Mouse (Mus musculus): ENCODE measurements around the gene Avpr2.

Gene Avpr2

DNA sequence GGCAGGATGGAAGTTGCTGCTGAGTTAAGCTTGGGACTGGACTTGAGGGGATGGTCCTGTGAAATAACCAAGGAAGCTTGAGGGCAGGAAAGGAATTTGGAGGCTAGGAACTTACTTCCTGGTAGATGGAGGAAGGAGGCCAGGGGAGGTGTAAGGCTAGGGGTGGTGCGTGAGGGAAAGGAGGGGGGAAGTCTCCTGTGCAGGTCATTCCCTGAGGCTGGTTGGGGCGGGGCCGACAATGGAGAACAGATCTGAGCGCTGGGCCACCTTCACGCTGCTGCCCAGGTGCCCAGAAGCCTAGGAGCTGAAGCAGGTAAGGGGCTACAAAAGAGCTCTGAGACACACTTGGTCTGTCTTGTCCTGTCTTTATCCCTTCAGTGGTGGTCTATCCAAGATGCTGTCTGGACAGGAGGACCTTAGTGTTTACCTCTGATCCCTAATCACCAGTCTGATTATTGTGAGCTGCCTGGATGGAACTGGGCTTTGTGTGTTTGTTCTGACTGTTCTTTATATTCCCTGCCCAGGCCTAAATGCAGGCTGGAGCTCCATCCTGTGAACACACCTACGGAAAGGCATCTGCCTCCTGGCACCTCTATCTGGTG is at the start of gene Avpr2:
TSS of gene Avpr2 (plus strand) at position 552 of the 602 bp plus-strand sequence.
- no peak for DNase-seq (ENCODE audit: low spot score in 2 of 2)

GRCm38 (mm10) chrX:73854326-73855086 is 37.4 kb upstream of the Avpr2 start:
- DNase-seq (ENCODE audit: low spot score in 2 of 2): no peak

DNA sequence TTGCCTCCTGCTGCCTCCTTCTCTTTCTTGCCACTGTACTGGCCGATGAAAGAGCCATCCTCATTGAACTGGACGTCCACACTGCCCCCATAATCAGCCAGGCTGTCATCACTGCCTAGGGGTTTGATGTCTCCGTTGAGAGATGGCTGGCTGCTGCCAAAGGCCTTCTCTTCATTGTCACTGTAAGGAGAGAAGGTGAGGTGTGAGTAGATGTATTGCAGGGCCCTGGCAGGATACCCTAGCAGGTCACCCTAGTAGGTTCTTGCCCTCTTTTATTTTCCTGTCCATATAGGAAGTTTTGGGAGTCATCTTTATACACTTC is 36.9 kb upstream of the Avpr2 start:
- DNase-seq (ENCODE audit: low spot score in 2 of 2): no peak

DNA sequence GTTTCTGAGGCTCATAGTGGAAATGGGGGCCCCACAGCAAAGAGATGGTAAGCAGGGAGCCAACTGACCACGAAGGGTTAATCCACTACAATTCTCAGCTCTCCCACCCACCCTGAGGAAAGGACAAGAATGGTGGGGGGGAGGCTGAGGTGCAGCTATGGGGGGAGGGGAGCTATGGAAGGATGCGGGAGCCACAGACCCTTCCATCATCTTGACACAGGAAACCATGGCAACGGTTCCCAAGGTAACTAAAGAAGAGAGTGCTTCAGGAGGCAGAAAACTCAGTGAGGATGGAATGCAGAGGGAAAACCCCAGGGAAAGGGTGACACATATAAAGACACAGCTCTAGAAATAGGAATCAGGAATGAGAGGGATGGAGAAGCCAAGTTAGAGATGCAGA is 27.2 kb upstream of the Avpr2 start:
- DNase-seq (ENCODE audit: low spot score in 2 of 2): no peak

- DNase-seq (ENCODE audit: low spot score in 2 of 2): no peak
Measured at GRCm38 (mm10) chrX:73867256-73867655, 24.6 kb upstream of the Avpr2 start.

GRCm38 (mm10) chrX:73867852-73868251 is 24.1 kb upstream of the Avpr2 start:
- DNase-seq (ENCODE audit: low spot score in 2 of 2): peak in 1 of 2 experiments; percentile 20

DNA sequence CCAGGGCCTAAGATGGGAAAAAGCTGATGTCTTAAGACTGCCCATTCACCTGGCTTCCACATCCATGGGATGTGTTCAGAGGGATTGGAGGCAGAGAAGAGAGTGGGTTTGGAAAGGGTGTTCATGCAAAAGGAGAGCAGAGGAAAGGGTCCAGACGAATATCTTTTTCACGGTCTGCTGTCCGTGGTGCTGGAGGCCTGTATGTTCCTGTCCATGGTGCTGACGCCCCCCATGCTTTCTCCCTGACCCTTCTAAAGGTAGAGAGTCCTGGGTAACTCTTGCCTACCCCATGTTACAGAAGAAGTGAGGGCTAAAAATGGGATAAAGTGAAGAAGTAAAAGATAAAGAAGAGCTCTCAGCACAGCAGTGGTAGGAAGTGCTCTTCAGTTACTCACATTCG is 22.6 kb upstream of the Avpr2 start:
- DNase-seq (ENCODE audit: low spot score in 2 of 2): no peak

- DNase-seq (ENCODE audit: low spot score in 2 of 2): no peak
Measured at GRCm38 (mm10) chrX:73871474-73871873, 20.4 kb upstream of the Avpr2 start.

GRCm38 (mm10) chrX:73871956-73872355 is 19.9 kb upstream of the Avpr2 start:
- no peak for DNase-seq (ENCODE audit: low spot score in 2 of 2)

DNA sequence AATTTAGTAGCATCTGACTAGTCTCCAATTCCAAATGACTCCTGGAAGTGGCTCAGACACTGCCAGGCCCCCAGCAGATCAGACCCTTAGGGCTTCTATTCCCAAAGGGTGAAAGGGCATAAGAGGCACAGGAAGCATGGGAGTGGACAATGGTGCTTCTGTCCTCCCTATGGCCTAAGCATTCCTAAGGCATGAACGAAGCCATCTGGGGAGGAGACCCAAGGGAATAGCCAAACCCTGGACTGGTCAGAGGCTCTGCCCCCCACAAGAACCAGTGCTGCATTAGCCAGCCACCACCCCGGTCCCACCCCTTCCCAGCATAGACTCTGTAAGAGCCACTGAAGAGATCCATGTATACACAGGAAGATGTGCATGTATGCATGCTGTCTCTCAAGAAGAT is 16.0 kb upstream of the Avpr2 start:
- no peak for DNase-seq (ENCODE audit: low spot score in 2 of 2)

DNA sequence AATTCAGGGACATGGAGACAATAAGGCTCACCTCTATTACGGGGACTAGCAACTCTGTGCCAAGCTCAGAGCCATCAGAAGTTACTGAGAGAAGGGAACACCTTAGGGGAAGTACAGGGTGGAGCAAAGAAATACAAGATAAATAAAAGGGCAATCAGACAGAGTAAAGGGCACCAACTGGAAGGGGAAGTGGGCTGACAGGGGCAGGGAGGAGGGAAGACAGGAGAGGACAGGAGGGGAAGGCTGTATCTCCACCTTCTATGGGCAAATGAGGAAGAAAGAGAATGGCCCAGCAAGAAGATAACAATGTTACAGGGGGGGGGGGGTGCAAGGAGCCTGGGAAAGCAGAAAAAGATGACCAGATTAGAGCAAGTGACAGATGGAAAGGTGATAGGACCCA is 14.9 kb upstream of the Avpr2 start:
- no peak for DNase-seq (ENCODE audit: low spot score in 2 of 2)

DNA sequence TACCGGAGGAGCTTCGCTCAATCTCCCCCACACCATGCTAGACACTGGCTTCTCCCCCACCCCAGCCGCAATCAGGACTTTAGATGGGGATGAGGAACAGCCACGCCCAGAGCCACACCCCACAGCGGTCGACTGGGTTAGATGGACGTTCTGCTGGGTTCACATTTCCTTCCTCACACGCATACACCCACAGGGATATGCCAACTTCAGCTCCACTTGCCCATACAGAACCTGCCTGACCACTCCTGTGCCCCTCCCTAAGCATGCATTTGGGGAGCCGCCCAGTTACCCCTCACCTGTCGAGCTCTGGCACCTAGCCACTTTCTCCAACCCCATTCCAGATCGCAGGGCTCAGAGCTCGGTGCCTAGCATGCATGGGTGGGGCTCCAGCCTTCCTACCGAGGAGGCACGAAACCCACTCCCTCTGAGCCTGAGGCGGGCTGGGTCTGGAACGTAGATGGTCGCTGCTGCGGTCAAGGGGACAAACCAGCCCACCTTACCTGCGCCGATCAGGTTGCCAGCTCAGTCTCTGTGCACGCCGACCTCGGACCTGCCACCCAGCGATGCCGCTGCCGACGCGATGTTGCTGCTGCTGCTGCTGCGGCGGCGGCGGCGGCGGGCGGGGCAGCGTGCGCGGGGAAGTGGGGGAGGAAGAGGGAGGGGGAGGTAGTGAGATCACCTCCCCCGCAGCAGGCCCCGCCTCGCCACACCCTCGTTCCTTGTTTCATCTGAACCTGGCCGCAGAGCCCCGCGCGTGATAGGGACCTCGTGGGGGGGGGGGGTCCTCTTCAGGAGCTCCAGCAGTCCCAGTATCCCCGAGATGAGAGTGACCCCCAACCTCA is 11.5 kb upstream of the Avpr2 start:
- DNase-seq (ENCODE audit: low spot score in 2 of 2): peak; percentile 45 to 57

- no peak for DNase-seq (ENCODE audit: low spot score in 2 of 2)
Measured at GRCm38 (mm10) chrX:73881036-73881427, 10.9 kb upstream of the Avpr2 start.

- DNase-seq (ENCODE audit: low spot score in 2 of 2): no peak
Measured at GRCm38 (mm10) chrX:73881463-73881862, 10.4 kb upstream of the Avpr2 start.

DNA sequence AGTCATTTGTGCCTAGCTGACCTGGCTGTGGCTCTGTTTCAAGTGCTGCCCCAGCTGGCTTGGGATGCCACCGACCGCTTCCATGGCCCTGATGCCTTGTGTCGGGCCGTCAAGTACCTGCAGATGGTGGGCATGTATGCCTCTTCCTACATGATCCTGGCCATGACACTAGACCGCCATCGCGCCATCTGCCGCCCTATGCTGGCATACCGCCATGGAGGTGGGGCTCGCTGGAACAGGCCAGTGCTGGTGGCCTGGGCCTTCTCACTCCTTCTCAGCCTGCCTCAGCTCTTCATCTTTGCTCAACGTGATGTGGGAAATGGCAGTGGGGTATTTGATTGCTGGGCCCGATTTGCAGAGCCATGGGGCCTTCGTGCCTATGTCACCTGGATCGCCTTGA is 931 bp downstream of the Avpr2 start:
- DNase-seq (ENCODE audit: low spot score in 2 of 2): no peak

GRCm38 (mm10) chrX:73895719-73896118 is 3.8 kb downstream of the Avpr2 start, which contains the start of gene L1cam:
L1cam (minus strand) TSS chrX:73896105.
- peak in 1 of 2 experiments; percentile 29 for DNase-seq (ENCODE audit: low spot score in 2 of 2)

GRCm38 (mm10) chrX:73897959-73898358 is 6.1 kb downstream of the Avpr2 start:
- no peak for DNase-seq (ENCODE audit: low spot score in 2 of 2)

GRCm38 (mm10) chrX:73910049-73910448 is 18.1 kb downstream of the Avpr2 start:
- no peak for DNase-seq (ENCODE audit: low spot score in 2 of 2)

- peak in 1 of 2 experiments; percentile 44 for DNase-seq (ENCODE audit: low spot score in 2 of 2)
Measured at GRCm38 (mm10) chrX:73910451-73910850, 18.5 kb downstream of the Avpr2 start.

GRCm38 (mm10) chrX:73911156-73911555 is 19.3 kb downstream of the Avpr2 start:
- DNase-seq (ENCODE audit: low spot score in 2 of 2): peak; percentile 75 to 80

DNA sequence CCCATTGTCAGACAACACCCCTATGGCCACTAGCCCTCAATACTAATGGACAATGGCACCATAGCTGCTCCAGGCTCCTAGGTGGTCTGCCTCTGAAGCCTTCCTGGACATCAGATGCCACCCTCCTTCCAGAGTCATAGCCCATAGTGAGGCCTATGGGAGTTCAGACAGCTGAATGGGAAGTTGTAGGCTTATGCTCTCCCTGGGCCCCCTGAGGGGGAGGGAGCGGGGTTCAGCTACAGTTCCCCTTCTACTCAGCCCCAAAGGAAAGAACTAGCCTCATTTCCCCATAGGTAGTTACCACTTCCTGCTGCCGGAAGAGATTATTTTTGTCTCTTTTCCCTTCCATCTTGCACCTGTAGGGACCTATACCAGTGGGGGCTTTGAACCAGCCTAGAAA is 19.7 kb downstream of the Avpr2 start:
- peak; percentile 80 to 84 for DNase-seq (ENCODE audit: low spot score in 2 of 2)

DNA sequence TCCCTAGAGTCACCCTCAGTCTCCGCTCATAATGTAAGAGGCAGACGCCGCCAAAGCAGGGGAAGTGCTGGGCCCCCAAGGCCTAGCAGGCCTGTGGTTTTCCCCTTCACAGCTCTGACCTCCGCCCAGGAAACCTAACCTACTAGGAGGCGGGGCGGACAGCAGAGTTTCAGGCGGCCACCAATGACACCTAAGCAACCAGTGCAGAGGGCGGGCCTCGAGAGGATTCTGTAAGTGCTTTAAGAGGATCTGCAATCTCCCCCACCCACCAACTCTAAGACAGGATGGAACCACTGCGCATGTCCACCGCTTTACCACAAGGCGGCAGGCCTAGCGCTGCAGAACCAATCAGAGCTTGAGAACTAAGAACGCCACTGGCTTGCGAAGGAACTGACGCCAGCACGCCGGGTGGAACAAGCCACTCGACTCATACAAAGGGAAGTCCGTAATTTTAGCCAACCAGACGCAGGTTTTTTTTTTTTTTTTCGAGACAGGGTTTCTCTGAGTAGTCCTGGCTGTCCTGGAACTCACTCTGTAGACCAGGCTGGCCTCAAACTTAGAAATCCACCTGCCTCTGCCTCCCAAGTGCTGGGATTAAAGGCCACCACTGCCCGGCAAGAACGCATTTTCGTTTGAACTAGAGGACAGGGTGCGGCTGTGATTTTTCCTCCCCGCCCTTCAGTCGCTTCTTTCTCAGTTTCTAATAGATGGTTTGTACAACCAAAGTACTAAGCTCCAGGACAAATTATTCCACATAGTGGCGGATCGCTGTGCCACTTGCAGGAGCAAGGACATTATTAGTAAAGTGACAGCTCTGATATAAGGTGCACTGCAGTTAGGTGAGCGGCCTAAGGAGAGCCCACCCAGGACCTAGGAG is 23.2 kb downstream of the Avpr2 start:
- DNase-seq (ENCODE audit: low spot score in 2 of 2): peak; percentile 93 to 95

Data from spleen, postnatal 36 days (tissue).